Mouse (Mus musculus) ES-E14 (cell line): ENCODE measurements around the gene Fryl.

ENCODE experiments used
- CHD2 ChIP-seq: IDR thresholded peaks from 2 replicates; pipeline ENCODE4 v1.6.1; 2014; ENCODE audit warnings: mild to moderate bottlenecking, low read depth, low read length, inconsistent platforms
- HCFC1 ChIP-seq: IDR thresholded peaks from 2 replicates; pipeline ENCODE4 v1.6.1; 2012; ENCODE audit warnings: low read length, inconsistent platforms, borderline replicate concordance; ENCODE audit not compliant: insufficient read depth
- MAFK ChIP-seq: IDR thresholded peaks from 2 replicates; pipeline ENCODE4 v1.6.1; 2014; ENCODE audit warnings: mild to moderate bottlenecking, low read depth, low read length, inconsistent platforms; ENCODE audit not compliant: insufficient read depth
- ZC3H11A ChIP-seq: IDR thresholded peaks from 2 replicates; pipeline ENCODE4 v1.6.1; 2012; ENCODE audit warnings: low read depth, mild to moderate bottlenecking, inconsistent platforms, low read length, borderline replicate concordance
- ZNF384 ChIP-seq: IDR thresholded peaks from 2 replicates; pipeline ENCODE4 v1.6.1; 2012; ENCODE audit warnings: low read depth, low read length, inconsistent platforms

DNA sequence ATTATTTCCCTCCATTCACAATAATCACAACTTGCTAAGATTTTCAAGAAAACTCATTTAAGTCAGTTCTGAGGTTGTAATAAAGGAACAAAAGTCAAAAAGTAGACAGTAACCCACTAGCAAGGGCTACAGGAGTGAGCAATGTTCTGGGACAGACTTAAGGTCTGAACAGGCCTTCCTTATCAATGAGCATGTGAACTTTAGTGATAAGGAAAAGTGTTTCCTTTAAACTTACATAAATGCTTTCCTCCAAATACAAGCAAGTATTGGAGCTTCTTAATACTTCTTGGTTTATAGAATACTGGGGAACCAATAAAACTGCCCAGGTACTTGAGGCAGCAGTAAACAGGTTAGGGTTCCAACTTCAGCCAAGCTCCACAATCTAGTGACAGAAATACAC, 3.7 kb downstream of the Fryl start:
- TF ChIP-seq ZNF384 (no peak), CHD2 (no peak), ZC3H11A (no peak), HCFC1 (no peak), MAFK (no peak)
